Mouse (Mus musculus) liver, embryonic 15.5 days (tissue): ENCODE data around the gene Pdgfb. TPM values are rescaled to one million over a fixed set of nuclear protein-coding genes. Genes with fewer than 3 reads are reported as not detected.

Experiments used
- ATAC-seq: fragments of 200-750 bp; cut with Nextera tagmentation; 2 replicates; pipeline ENCODE4 v1.8.0; 2017; ENCODE audit warnings: moderate number of reproducible peaks, mild to moderate bottlenecking, moderate library complexity; ENCODE audit not compliant: insufficient read depth
- H3K27ac ChIP-seq: fragments of 300-500 bp; sonication (generic); replicated peaks from 2 replicates; pipeline ENCODE4 v1.5.1; 2015; ENCODE audit warnings: mild to moderate bottlenecking, inconsistent platforms
- H3K27me3 ChIP-seq: fragments of 300-500 bp; sonication (generic); 2 replicates; pipeline ENCODE4 v1.6.1; 2015; ENCODE audit warnings: mild to moderate bottlenecking, inconsistent platforms
- H3K36me3 ChIP-seq: fragments of 300-500 bp; sonication (generic); replicated peaks from 2 replicates; pipeline ENCODE4 v1.6.1; 2015; ENCODE audit warnings: moderate library complexity, mild to moderate bottlenecking, inconsistent platforms
- H3K4me1 ChIP-seq: fragments of 300-500 bp; sonication (generic); replicated peaks from 2 replicates; pipeline ENCODE4 v1.6.1; 2015; ENCODE audit warnings: inconsistent platforms
- H3K4me2 ChIP-seq: fragments of 300-500 bp; sonication (generic); 2 replicates; pipeline ENCODE4 v1.6.1; 2015; ENCODE audit warnings: moderate library complexity, mild to moderate bottlenecking, inconsistent platforms
- H3K4me3 ChIP-seq: fragments of 300-500 bp; sonication (generic); replicated peaks from 2 replicates; pipeline ENCODE4 v1.5.1; 2015; ENCODE audit warnings: mild to moderate bottlenecking, inconsistent platforms
- H3K9ac ChIP-seq: fragments of 300-500 bp; sonication (generic); 2 replicates; pipeline ENCODE4 v1.6.1; 2015; ENCODE audit warnings: moderate library complexity, mild to moderate bottlenecking, inconsistent platforms
- H3K9me3 ChIP-seq: fragments of 300-500 bp; sonication (generic); replicated peaks from 2 replicates; pipeline ENCODE4 v1.6.1; 2016; ENCODE audit warnings: inconsistent platforms
- WGBS: fragments of 180-500 bp; shearing (Covaris S2); methylation state at CpG from one replicate; pipeline ENCODE4 v1.1.7; 2015; ENCODE audit warnings: mixed read lengths; ENCODE audit not compliant: insufficient replicate concordance; 5-methylcytosine and 5-hydroxymethylcytosine counted together
- polyA plus RNA-seq: library from polyadenylated mRNA; unstranded; fragments of >200 nt; fragmentation: Nextera tagmentation; extraction: Ambion mirVana; gene quantifications from 2 replicates; pipeline ENCODE4 v1.2.1, GENCODE M21; 2015

Gene Pdgfb
- 0.51 and 0.67 TPM in 2 replicates for polyA plus RNA-seq

- no peaks in the 10 kb centered on the region for H3K36me3 ChIP-seq
- peaks cover 71% of the 10 kb centered on the region for H3K27me3 ChIP-seq
- WGBS = 1% methylated on average over 60 of the region's 60 CpGs
- H3K4me3 ChIP-seq = peak within 1 kb of the TSS; percentile 53
- peak within 1 kb of the TSS; percentile 27; the same call in 1 of the 2 replicates for H3K9ac ChIP-seq
- ATAC-seq = no peak
- peak within 1 kb of the TSS; percentile 69 for H3K4me2 ChIP-seq
- H3K9me3 ChIP-seq = no peaks in the 10 kb centered on the region
- H3K27ac ChIP-seq = no peak within 1 kb of the TSS
- H3K4me1 ChIP-seq = peaks cover 24% of the 10 kb centered on the region
These were observed at the start of gene Pdgfb for GRCm38 (mm10) chr15:80014321-80015210. Pdgfb (minus strand) TSS chr15:80014977.

GRCm38 (mm10) chr15:80062821-80063220 lies 48.0 kb upstream of the Pdgfb start:
- no peak for ATAC-seq
- WGBS = 47% methylated on average over 5 of the region's 5 CpGs
- H3K9ac ChIP-seq = no peak overlapping the region
- H3K27me3 ChIP-seq = peaks cover 4% of the 10 kb centered on the region; the same call in 1 of the 2 replicates
- H3K27ac ChIP-seq = no peak overlapping the region
- H3K9me3 ChIP-seq = no peaks in the 10 kb centered on the region
- H3K4me3 ChIP-seq = no peak overlapping the region
- no peaks in the 10 kb centered on the region for H3K36me3 ChIP-seq
- H3K4me2 ChIP-seq = no peak overlapping the region
- H3K4me1 ChIP-seq = no peaks in the 10 kb centered on the region

GRCm38 (mm10) chr15:80062339-80062738 lies 47.6 kb upstream of the Pdgfb start:
- H3K36me3 ChIP-seq = no peaks in the 10 kb centered on the region
- no peak overlapping the region for H3K4me2 ChIP-seq
- no peak for ATAC-seq
- peaks cover 4% of the 10 kb centered on the region; the same call in 1 of the 2 replicates for H3K27me3 ChIP-seq
- whole genome bisulfite sequencing = 66% methylated on average over 7 of the region's 9 CpGs
- no peak overlapping the region for H3K9ac ChIP-seq
- no peak overlapping the region for H3K4me3 ChIP-seq
- H3K27ac ChIP-seq = no peak overlapping the region
- H3K4me1 ChIP-seq = no peaks in the 10 kb centered on the region
- no peaks in the 10 kb centered on the region for H3K9me3 ChIP-seq

DNA sequence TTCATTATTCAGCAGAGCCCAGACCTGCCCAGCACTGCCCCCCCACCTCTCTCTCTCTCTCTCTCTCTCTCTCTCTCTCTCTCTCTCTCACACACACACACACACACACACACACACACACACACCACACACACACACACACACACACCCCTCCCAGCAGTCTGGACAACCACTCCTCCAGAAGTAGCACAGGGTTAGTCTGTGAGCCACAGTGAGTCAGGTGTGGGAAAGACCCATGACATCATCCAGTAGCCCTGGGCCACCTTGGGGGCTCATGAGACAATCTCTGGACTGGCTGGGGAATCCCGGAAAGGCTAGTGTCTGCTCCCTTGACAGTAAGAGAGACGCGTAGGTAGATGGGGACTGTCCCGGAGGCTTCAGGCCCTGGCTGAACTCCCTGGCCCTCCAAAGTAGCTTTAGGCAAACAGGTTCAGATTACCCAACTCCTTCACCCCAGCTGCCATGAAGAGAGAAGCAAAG lies 46.3 kb upstream of the Pdgfb start:
- no peak overlapping the region for H3K9ac ChIP-seq
- H3K27ac ChIP-seq = no peak overlapping the region
- peaks cover 4% of the 10 kb centered on the region; the same call in 1 of the 2 replicates for H3K27me3 ChIP-seq
- H3K36me3 ChIP-seq = no peaks in the 10 kb centered on the region
- 80% methylated on average over 4 of the region's 4 CpGs for whole genome bisulfite sequencing
- H3K4me2 ChIP-seq = no peak overlapping the region
- no peaks in the 10 kb centered on the region for H3K9me3 ChIP-seq
- H3K4me1 ChIP-seq = no peaks in the 10 kb centered on the region
- H3K4me3 ChIP-seq = no peak overlapping the region
- no peak for ATAC-seq

DNA sequence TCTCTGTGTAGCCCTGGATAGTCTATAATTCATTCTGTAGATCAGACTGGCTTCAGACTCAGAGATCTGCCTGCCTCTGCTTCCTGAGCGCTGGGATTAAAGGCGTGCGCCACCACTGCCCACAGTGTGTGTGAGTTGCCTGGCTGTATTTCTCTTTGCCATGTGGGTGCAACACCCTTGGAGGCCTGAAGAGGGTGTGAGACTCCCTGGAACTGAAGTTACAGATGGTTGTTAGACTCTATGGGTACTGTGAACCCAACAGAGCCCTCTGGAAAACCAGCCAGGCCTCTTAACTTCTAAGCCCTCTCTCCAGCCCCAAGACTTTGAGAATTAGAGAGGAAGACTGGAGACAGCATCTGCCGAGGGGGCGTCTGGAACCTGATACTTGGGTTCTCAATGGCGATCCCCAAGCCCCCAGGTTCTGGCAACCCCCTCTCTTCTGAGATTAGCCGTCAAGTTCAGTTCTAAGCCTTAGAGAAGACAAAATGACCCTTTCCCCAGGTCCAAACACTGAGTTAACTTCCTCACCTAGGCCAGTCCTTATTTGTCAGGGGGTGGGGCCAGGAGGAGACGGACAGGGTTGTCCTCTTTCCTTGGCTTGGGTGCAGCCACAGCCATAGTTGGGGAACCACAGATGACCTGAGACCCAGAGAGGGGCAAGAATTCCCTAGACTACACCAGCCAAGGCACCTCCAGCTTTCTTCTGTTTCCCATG lies 45.7 kb upstream of the Pdgfb start:
- 78% methylated on average over 8 of the region's 8 CpGs for WGBS
- Histone ChIP-seq H3K27me3 (peaks cover 4% of the 10 kb centered on the region; the same call in 1 of the 2 replicates), H3K4me2 (no peak overlapping the region), H3K36me3 (no peaks in the 10 kb centered on the region), H3K9me3 (no peaks in the 10 kb centered on the region), H3K9ac (no peak overlapping the region), H3K27ac (no peak overlapping the region), H3K4me1 (no peaks in the 10 kb centered on the region), H3K4me3 (no peak overlapping the region)
- ATAC-seq = no peak

DNA sequence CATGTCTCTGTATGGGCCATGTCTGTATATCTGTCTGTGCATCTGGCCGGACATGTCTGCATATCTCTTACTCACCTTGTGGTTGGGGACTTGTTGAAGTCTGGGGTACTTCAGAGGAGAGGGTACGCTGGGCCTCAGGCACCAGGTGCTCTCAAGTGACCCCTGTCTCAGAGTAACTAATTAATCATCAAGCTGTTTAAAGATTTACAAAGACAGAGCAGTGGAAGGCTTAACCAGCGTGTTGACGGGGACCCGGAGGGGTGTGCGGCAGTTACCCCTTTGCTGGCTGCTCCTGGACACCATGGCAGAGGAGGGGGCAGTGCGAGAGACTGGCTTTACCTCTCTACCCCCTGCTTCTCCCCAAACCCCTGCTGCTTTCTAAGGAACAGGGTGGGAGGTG lies 44.8 kb upstream of the Pdgfb start:
- ATAC-seq = 0 out of 2 replicates have a peak, but pooled peaks have one; percentile 37
- Histone ChIP-seq H3K4me3 (no peak overlapping the region), H3K36me3 (no peaks in the 10 kb centered on the region), H3K9ac (no peak overlapping the region), H3K4me2 (no peak overlapping the region), H3K27ac (no peak overlapping the region), H3K9me3 (no peaks in the 10 kb centered on the region), H3K27me3 (peaks cover 4% of the 10 kb centered on the region; the same call in 1 of the 2 replicates), H3K4me1 (0 out of 2 replicates have a peak, but pooled peaks cover 1% of the 10 kb centered on the region)
- 69% methylated on average over 7 of the region's 7 CpGs for whole genome bisulfite sequencing

DNA sequence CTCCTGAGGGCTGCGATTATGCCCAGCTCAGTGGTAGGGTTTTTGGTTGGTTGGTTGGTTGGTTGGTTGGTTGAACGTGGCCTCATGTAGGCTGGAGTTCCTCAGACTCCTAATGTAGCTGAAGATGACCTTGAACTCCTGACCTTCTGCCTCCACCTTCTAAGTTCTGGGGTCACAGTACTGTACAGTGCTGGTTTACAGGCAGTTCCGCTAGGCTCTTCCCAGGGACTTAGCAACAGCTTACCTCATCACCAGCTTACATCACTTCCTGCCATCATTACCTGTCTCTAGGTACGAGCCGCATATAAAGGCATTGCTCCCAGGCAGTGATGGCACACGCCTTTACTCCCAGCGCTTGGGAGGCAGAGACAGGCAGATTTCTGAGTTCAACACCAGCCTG lies 43.4 kb upstream of the Pdgfb start:
- Histone ChIP-seq H3K9ac (no peak overlapping the region), H3K4me3 (no peak overlapping the region), H3K27me3 (no peaks in the 10 kb centered on the region), H3K9me3 (no peaks in the 10 kb centered on the region), H3K4me2 (no peak overlapping the region), H3K4me1 (peaks cover 12% of the 10 kb centered on the region), H3K36me3 (no peaks in the 10 kb centered on the region), H3K27ac (no peak overlapping the region)
- ATAC-seq = no peak
- WGBS = 68% methylated on average over 7 of the region's 7 CpGs

DNA sequence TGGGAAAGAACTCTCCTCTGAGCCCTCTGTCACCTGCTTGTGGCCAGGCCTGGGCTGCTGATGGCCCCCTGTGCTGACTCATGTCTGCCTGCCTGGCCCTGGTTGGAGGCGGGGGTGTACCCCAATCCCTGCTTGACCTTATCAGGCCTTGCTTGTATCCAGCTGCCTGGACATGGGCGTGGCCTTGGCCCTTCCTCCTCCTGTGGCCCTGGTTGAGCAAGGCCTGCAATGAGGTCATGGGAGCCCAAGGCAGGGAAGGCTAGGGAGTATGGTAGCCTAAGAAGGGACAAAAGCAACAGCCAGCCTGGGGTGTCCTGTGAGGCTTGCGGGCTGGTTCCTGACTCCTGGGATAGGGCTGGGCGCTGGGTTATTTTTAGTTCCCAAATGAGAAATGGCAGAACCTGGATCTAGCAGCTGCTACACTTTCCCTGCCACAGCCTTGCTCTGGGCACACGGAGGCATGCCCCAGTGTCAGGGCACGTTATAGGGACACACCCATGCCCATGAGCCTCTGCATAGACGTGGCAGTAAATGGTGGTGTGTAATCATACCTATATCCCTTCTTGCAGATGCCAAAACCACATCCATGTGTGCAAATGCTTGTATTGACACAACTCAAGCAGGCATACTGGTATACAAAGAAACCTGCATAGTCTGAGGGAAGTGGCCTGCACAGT lies 39.4 kb upstream of the Pdgfb start:
- Histone ChIP-seq H3K27me3 (no peaks in the 10 kb centered on the region), H3K4me2 (no peak overlapping the region), H3K9me3 (no peaks in the 10 kb centered on the region), H3K9ac (no peak overlapping the region), H3K36me3 (no peaks in the 10 kb centered on the region), H3K4me1 (peaks cover 17% of the 10 kb centered on the region), H3K27ac (no peak overlapping the region), H3K4me3 (no peak overlapping the region)
- ATAC-seq = peak; percentile 60
- 48% methylated on average over 7 of the region's 7 CpGs for whole genome bisulfite sequencing

- WGBS = 61% methylated on average over 8 of the region's 8 CpGs
These were observed 38.7 kb upstream of the Pdgfb start for GRCm38 (mm10) chr15:80053381-80054033.

DNA sequence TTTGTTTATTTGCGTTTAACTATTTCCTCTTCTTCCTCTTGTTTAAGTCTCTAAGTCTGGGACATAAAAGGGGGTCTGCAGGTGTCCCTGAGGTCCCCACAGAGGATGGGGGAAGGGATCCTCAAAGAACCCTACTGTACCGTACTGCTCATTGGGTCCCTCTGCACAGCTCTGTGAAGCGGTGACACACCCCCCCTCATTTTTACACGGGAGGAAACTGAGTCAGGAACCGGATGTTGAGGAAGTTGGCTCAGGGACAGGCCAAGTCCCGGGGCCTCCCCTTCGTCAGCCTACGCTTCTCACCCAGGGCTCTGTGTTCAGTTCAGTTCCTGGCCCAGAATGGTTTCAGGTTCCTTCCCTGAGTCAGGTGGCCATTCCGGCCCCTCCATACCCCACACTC lies 37.0 kb upstream of the Pdgfb start:
- H3K4me3 ChIP-seq = no peak overlapping the region
- no peaks in the 10 kb centered on the region for H3K27me3 ChIP-seq
- 42% methylated on average over 9 of the region's 9 CpGs for WGBS
- H3K4me1 ChIP-seq = peaks cover 29% of the 10 kb centered on the region
- H3K27ac ChIP-seq = no peak overlapping the region
- H3K36me3 ChIP-seq = no peaks in the 10 kb centered on the region
- no peak overlapping the region for H3K9ac ChIP-seq
- no peaks in the 10 kb centered on the region for H3K9me3 ChIP-seq
- no peak overlapping the region for H3K4me2 ChIP-seq
- no peak for ATAC-seq

More at GRCm38 (mm10) chr15:80053381-80054033, 38.7 kb upstream of the Pdgfb start:
- Histone ChIP-seq H3K9ac (no peak overlapping the region), H3K4me2 (no peak overlapping the region), H3K36me3 (no peaks in the 10 kb centered on the region), H3K27me3 (no peaks in the 10 kb centered on the region), H3K27ac (no peak overlapping the region), H3K4me3 (no peak overlapping the region), H3K9me3 (no peaks in the 10 kb centered on the region), H3K4me1 (peaks cover 17% of the 10 kb centered on the region)
- ATAC-seq = no peak
